Mouse (Mus musculus): ENCODE results near the gene 1700001C19Rik. TPM values are rescaled to one million over a fixed set of nuclear protein-coding genes. Genes with fewer than 3 reads are reported as not detected.

1700001C19Rik gene
- polyA plus RNA-seq, 1 experiment from 2014 or later: 0.39 TPM

- Histone ChIP-seq H3K4me2 (replicated peaks; ENCODE audit: low read depth, low read length) (no peak overlapping the region), H3K4me1 (ENCODE audit: control insufficient read depth, insufficient read depth, low read length) (no peaks in the 10 kb centered on the region), H3K9ac (ENCODE audit: low read depth, low read length) (no peak overlapping the region), H3K4me3 (ENCODE audit: low read length) (no peak overlapping the region), H3K27me3 (ENCODE audit: control insufficient read depth, insufficient read depth, low read length) (peaks cover 19% of the 10 kb centered on the region), H3K9me3 (ENCODE audit: control insufficient read depth, low read length) (no peaks in the 10 kb centered on the region), H3K27ac (ENCODE audit: low read depth, low read length) (no peak overlapping the region), H3K36me3 (ENCODE audit: control insufficient read depth, insufficient read depth, low read length) (no peaks in the 10 kb centered on the region)
- WGBS: 63% methylated on average over 10 of the region's 10 CpGs
- ATAC-seq (ENCODE audit: low FRiP score, low TSS enrichment): no peak
Measured at GRCm38 (mm10) chr17:47407717-47408557, 29.2 kb downstream of the 1700001C19Rik start.

- Histone ChIP-seq H3K27ac (ENCODE audit: low read depth, low read length) (no peak within 1 kb of the TSS), H3K4me2 (replicated peaks; ENCODE audit: low read depth, low read length) (no peak within 1 kb of the TSS), H3K36me3 (ENCODE audit: control insufficient read depth, insufficient read depth, low read length) (no peaks in the 10 kb centered on the region), H3K9ac (ENCODE audit: low read depth, low read length) (no peak within 1 kb of the TSS), H3K9me3 (ENCODE audit: control insufficient read depth, low read length) (no peaks in the 10 kb centered on the region), H3K4me3 (ENCODE audit: low read length) (no peak within 1 kb of the TSS), H3K4me1 (ENCODE audit: control insufficient read depth, insufficient read depth, low read length) (no peaks in the 10 kb centered on the region), H3K27me3 (ENCODE audit: control insufficient read depth, insufficient read depth, low read length) (no peaks in the 10 kb centered on the region)
- 66% methylated on average over 10 of the region's 10 CpGs for WGBS
- no peak for ATAC-seq (ENCODE audit: low FRiP score, low TSS enrichment)
Measured at GRCm38 (mm10) chr17:47400451-47400850, 36.7 kb downstream of the 1700001C19Rik start, which contains the start of gene Guca1a. TSS of gene Guca1a (minus strand) at chr17:47400584.

- Histone ChIP-seq H3K9ac (ENCODE audit: low read depth, low read length) (no peak overlapping the region), H3K27ac (ENCODE audit: low read depth, low read length) (no peak overlapping the region), H3K27me3 (ENCODE audit: control insufficient read depth, insufficient read depth, low read length) (peaks cover 5% of the 10 kb centered on the region), H3K4me2 (replicated peaks; ENCODE audit: low read depth, low read length) (no peak overlapping the region), H3K4me3 (ENCODE audit: low read length) (no peak overlapping the region), H3K9me3 (ENCODE audit: control insufficient read depth, low read length) (no peaks in the 10 kb centered on the region), H3K36me3 (ENCODE audit: control insufficient read depth, insufficient read depth, low read length) (no peaks in the 10 kb centered on the region), H3K4me1 (ENCODE audit: control insufficient read depth, insufficient read depth, low read length) (peaks cover 7% of the 10 kb centered on the region; the same call in 1 of the 2 replicates)
- ATAC-seq (ENCODE audit: low FRiP score, low TSS enrichment): no peak
- 79% methylated on average over 8 of the region's 8 CpGs for WGBS
Measured at GRCm38 (mm10) chr17:47399091-47399490, 38.1 kb downstream of the 1700001C19Rik start.

DNA sequence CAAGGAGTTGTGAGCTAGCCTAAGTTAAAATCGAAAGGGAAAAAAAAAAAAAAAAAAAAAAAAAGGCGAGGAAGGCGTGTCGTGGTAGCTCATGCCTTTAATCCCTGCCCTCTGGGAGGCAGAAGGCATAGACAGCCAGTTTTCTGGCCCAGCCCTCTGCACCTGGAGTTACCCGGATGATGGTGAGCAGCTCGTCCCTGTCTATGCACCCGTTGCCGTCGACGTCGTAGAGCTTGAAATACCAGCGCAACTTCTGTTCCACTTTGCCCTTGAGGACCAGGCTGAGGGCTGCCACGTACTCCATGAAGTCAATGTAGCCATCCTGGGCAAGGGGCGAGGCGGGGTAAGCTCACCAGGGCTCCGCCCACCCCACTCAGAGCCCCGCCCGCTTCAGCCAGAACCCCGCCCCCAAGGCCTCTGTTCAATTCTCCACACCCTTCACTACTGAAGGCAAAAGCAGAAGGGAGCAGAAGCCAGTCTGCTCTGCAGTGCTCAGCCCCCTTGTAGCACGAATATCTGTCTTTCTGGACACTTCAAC, 41.7 kb downstream of the 1700001C19Rik start:
- peak overlapping the region; percentile 37 for H3K4me2 ChIP-seq (replicated peaks; ENCODE audit: low read depth, low read length)
- no peak overlapping the region for H3K9ac ChIP-seq (ENCODE audit: low read depth, low read length)
- H3K27ac ChIP-seq (ENCODE audit: low read depth, low read length): no peak overlapping the region
- no peaks in the 10 kb centered on the region for H3K36me3 ChIP-seq (ENCODE audit: control insufficient read depth, insufficient read depth, low read length)
- H3K4me3 ChIP-seq (ENCODE audit: low read length): peak overlapping the region; percentile 17; the same call in 1 of the 2 replicates
- no peaks in the 10 kb centered on the region for H3K9me3 ChIP-seq (ENCODE audit: control insufficient read depth, low read length)
- H3K27me3 ChIP-seq (ENCODE audit: control insufficient read depth, insufficient read depth, low read length): peaks cover 6% of the 10 kb centered on the region
- peak; percentile 72 for ATAC-seq (ENCODE audit: low FRiP score, low TSS enrichment)
- 3% methylated on average over 19 of the region's 20 CpGs for WGBS
- H3K4me1 ChIP-seq (ENCODE audit: control insufficient read depth, insufficient read depth, low read length): peaks cover 7% of the 10 kb centered on the region; the same call in 1 of the 2 replicates

GRCm38 (mm10) chr17:47394223-47394869, 42.8 kb downstream of the 1700001C19Rik start:
- Histone ChIP-seq H3K4me2 (replicated peaks; ENCODE audit: low read depth, low read length) (peak overlapping the region; percentile 37), H3K27ac (ENCODE audit: low read depth, low read length) (no peak overlapping the region), H3K4me1 (ENCODE audit: control insufficient read depth, insufficient read depth, low read length) (peaks cover 7% of the 10 kb centered on the region; the same call in 1 of the 2 replicates), H3K36me3 (ENCODE audit: control insufficient read depth, insufficient read depth, low read length) (no peaks in the 10 kb centered on the region), H3K27me3 (ENCODE audit: control insufficient read depth, insufficient read depth, low read length) (peaks cover 6% of the 10 kb centered on the region), H3K4me3 (ENCODE audit: low read length) (peak overlapping the region; percentile 17; the same call in 1 of the 2 replicates), H3K9ac (ENCODE audit: low read depth, low read length) (peak overlapping the region; percentile 23; the same call in 1 of the 2 replicates), H3K9me3 (ENCODE audit: control insufficient read depth, low read length) (no peaks in the 10 kb centered on the region)
- peak; percentile 47; the same call in 1 of the 2 replicates for ATAC-seq (ENCODE audit: low FRiP score, low TSS enrichment)
- WGBS: 18% methylated on average over 24 of the region's 24 CpGs

DNA sequence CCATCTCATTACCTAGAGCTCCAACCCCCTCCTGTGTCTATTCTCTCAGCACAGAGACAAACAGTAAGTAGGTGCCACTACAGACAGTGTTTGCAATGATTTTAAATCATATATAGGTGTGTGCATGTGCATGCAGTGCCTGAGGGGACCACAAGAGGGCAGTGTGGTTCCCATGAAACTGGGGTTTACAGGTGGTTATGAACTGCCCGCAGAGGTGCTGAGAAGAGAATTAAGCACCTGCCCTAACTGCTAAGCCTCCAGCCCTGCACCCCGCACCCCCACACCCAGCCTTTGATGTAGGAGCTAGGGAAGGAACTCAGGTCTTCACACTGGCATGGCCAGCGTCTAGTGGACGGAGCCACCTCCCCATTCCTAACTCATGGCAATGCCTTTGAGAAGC, 50.5 kb downstream of the 1700001C19Rik start:
- WGBS: 68% methylated on average over 4 of the region's 4 CpGs
- no peaks in the 10 kb centered on the region for H3K27me3 ChIP-seq (ENCODE audit: control insufficient read depth, insufficient read depth, low read length)
- no peak for ATAC-seq (ENCODE audit: low FRiP score, low TSS enrichment)
- peaks cover 2% of the 10 kb centered on the region; the same call in 1 of the 2 replicates for H3K9me3 ChIP-seq (ENCODE audit: control insufficient read depth, low read length)
- H3K27ac ChIP-seq (ENCODE audit: low read depth, low read length): no peak overlapping the region
- H3K4me1 ChIP-seq (ENCODE audit: control insufficient read depth, insufficient read depth, low read length): 0 out of 2 replicates have a peak, but pooled peaks cover 2% of the 10 kb centered on the region
- H3K36me3 ChIP-seq (ENCODE audit: control insufficient read depth, insufficient read depth, low read length): peaks cover 2% of the 10 kb centered on the region; the same call in 1 of the 2 replicates
- H3K9ac ChIP-seq (ENCODE audit: low read depth, low read length): no peak overlapping the region
- H3K4me3 ChIP-seq (ENCODE audit: low read length): no peak overlapping the region
- H3K4me2 ChIP-seq (replicated peaks; ENCODE audit: low read depth, low read length): no peak overlapping the region

GRCm38 (mm10) chr17:47385145-47385544, 52.0 kb downstream of the 1700001C19Rik start, which contains the start of gene Guca1b:
TSS of gene Guca1b (plus strand) at chr17:47385393.
- WGBS: 36% methylated on average over 10 of the region's 10 CpGs
- H3K9me3 ChIP-seq (ENCODE audit: control insufficient read depth, low read length): peaks cover 2% of the 10 kb centered on the region; the same call in 1 of the 2 replicates
- H3K4me2 ChIP-seq (replicated peaks; ENCODE audit: low read depth, low read length): no peak within 1 kb of the TSS
- H3K36me3 ChIP-seq (ENCODE audit: control insufficient read depth, insufficient read depth, low read length): peaks cover 13% of the 10 kb centered on the region
- 0 out of 2 replicates have a peak, but pooled peaks cover 2% of the 10 kb centered on the region for H3K4me1 ChIP-seq (ENCODE audit: control insufficient read depth, insufficient read depth, low read length)
- no peak within 1 kb of the TSS for H3K9ac ChIP-seq (ENCODE audit: low read depth, low read length)
- no peak within 1 kb of the TSS for H3K4me3 ChIP-seq (ENCODE audit: low read length)
- H3K27me3 ChIP-seq (ENCODE audit: control insufficient read depth, insufficient read depth, low read length): no peaks in the 10 kb centered on the region
- no peak for ATAC-seq (ENCODE audit: low FRiP score, low TSS enrichment)
- H3K27ac ChIP-seq (ENCODE audit: low read depth, low read length): no peak within 1 kb of the TSS

GRCm38 (mm10) chr17:47384064-47384463, 53.1 kb downstream of the 1700001C19Rik start:
- no peak for ATAC-seq (ENCODE audit: low FRiP score, low TSS enrichment)
- H3K4me1 ChIP-seq (ENCODE audit: control insufficient read depth, insufficient read depth, low read length): 0 out of 2 replicates have a peak, but pooled peaks cover 2% of the 10 kb centered on the region
- WGBS: 86% methylated on average over 3 of the region's 3 CpGs

More at GRCm38 (mm10) chr17:47384064-47384463, 53.1 kb downstream of the 1700001C19Rik start:
- H3K4me3 ChIP-seq (ENCODE audit: low read length): no peak overlapping the region
- no peak overlapping the region for H3K4me2 ChIP-seq (replicated peaks; ENCODE audit: low read depth, low read length)
- no peak overlapping the region for H3K9ac ChIP-seq (ENCODE audit: low read depth, low read length)
- H3K27me3 ChIP-seq (ENCODE audit: control insufficient read depth, insufficient read depth, low read length): no peaks in the 10 kb centered on the region
- no peak overlapping the region for H3K27ac ChIP-seq (ENCODE audit: low read depth, low read length)
- H3K9me3 ChIP-seq (ENCODE audit: control insufficient read depth, low read length): peaks cover 2% of the 10 kb centered on the region; the same call in 1 of the 2 replicates
- peaks cover 21% of the 10 kb centered on the region for H3K36me3 ChIP-seq (ENCODE audit: control insufficient read depth, insufficient read depth, low read length)
